Mouse (Mus musculus) mammary gland, adult 2 months (tissue): Measurements from ENCODE around the gene Olfr459. TPM values are rescaled to one million over a fixed set of nuclear protein-coding genes. Genes with fewer than 3 reads are reported as not detected.

Experiments used
- polyA plus RNA-seq: library from polyadenylated mRNA; depleted of rRNA; stranded (reverse); fragments of >200 nt; gene quantifications from 2 replicates; pipeline ENCODE4 v1.2.3, GENCODE M21; 2012; ENCODE audit warnings: low replicate concordance; rRNA removed

The Olfr459 gene
- polyA plus RNA-seq: not detected in 2 replicates

DNA sequence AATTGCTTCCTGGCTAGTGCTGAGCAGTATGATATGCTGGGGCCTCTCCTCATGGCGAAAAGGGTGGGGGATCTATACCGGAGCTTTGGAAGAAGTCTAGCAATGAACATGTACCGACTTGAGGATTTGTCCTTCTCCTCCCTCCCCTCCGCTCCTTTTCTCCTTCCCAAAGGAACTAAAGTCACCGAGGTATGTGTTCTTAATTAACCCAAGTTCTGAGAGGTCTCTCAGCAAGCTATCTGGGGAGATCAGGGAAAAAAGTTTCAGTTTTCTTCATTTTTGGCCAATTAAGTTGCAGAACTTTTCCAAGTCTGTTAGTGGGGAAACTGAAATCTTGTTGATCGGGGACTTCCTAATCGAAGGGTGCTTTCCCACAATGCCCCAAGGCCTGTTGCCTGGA lies at the start of gene Olfr459:
TSS of gene Olfr459 (minus strand) at position 101 of the 400 bp plus-strand sequence.

Other genes starting within 250 kb of the Olfr459 start
- gene Ephb6, start 169.7 kb downstream of the Olfr459 start, polyA plus RNA-seq: 20.3 and 26.2 TPM in 2 replicates
- gene Trpv6, start 138.8 kb downstream of the Olfr459 start, polyA plus RNA-seq: 0.86 and 1.7 TPM in 2 replicates
- not detected in 2 replicates for gene Trpv5, start 94.4 kb downstream of the Olfr459 start, polyA plus RNA-seq
- gene Llcfc1, start 90.7 kb downstream of the Olfr459 start, polyA plus RNA-seq: not detected in 2 replicates
- gene Kel, start 70.8 kb downstream of the Olfr459 start, polyA plus RNA-seq: 0.14 TPM in 1 of 2 replicates, not detected in the other
- gene Pip, start 72.4 kb upstream of the Olfr459 start, polyA plus RNA-seq: not detected in 2 replicates
- not detected in 2 replicates for gene Sval2, start 77.8 kb upstream of the Olfr459 start, polyA plus RNA-seq
- not detected in 2 replicates for gene Sval1, start 176.5 kb upstream of the Olfr459 start, polyA plus RNA-seq
- gene Sval3, start 193.0 kb upstream of the Olfr459 start, polyA plus RNA-seq: not detected in 2 replicates